In the genomic region with DNA sequence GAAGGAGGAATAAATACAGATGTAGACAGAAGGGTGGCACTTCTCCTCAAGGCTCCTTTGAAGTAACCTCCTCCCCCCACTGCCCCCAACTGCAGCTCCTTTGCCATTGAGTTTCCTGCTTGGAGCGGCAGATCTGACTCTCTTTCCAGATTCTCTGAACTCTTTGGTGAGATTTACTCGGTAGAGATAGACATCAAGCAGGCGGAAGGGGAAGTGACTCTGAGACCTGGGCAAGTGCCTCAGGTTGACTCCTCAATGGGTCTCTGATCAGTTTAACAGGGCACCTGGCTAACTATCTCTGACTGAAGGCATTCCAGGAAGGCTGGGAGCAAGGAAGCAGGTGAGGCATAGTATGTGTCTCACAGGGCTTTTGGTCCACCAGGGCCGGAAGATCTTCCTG, we compare ENCODE assay signal across 21 mouse cellular contexts.
A peak's percentile ranks its signal among the peaks of the same experiment; 100 is the strongest.
DNase-seq lines count a peak whose midpoint lies in the region; TF ChIP-seq lines count a peak whose summit lies in the region.
"Had no signal": no experiment of that assay in that cellular context is flagged by ENCODE, and none has a peak within 500 bp of the region (broad histone marks: within the 10 kb centered on the region; RNA-seq: fewer than 3 reads in every experiment).

No protein-coding gene starts in this region.

- 52% methylated on average over 4 of the region's 4 CpGs for WGBS in macrophage (ENCODE audit: missing documents)

- intact Hi-C loops in gastrocnemius, adult 2 months (cut with DNase I) = no loop called here

- no peak overlapping the region for H3K27ac ChIP-seq in gastrocnemius, adult 2 months
- peak overlapping the region; percentile 8 for H3K27ac ChIP-seq in macrophage
- H3K27ac ChIP-seq: forebrain, embryonic 10.5 days; hindbrain, embryonic 13.5 days; limb, embryonic 13.5 days; liver, embryonic 13.5 days had no signal

- no peaks in the 10 kb centered on the region for H3K36me3 ChIP-seq in macrophage (ENCODE audit: inconsistent target)
- H3K36me3 ChIP-seq: forebrain, embryonic 10.5 days; hindbrain, embryonic 13.5 days; limb, embryonic 13.5 days; liver, embryonic 13.5 days had no signal

- TF ChIP-seq CTCF in gastrocnemius, adult 2 months (IDR thresholded peaks at IDR 0.05) = no peak

- DNase-seq in gastrocnemius, adult 2 months = peak; percentile 5
- no peak for DNase-seq in gastrocnemius, postnatal 4 days (ENCODE audit: low spot score in 2 of 2)
- DNase-seq in thymus, postnatal 25 days = peak; percentile 57
- no peak for DNase-seq in thymus, postnatal 4 days
- DNase-seq in Muller cell, postnatal 12 days (ENCODE audit: inconsistent ontology term) = no peak
- DNase-seq in cerebellum, adult 18-20 months = no peak
- DNase-seq: adrenal gland, adult 2 months; cerebellum, adult 2 months; cerebellum, postnatal 36 days; forebrain, postnatal 0 days; gastrocnemius, postnatal 25 days; kidney, adult 18-20 months; layer of hippocampus, adult 9-11 months; liver, embryonic 13.5 days; lung, adult 2 months; right cerebral cortex, adult 18-20 months; right cerebral cortex, postnatal 4 days had no signal

- no peaks in the 10 kb centered on the region for H3K79me2 ChIP-seq in macrophage (ENCODE audit: inconsistent target)

- H3K4me3 ChIP-seq in gastrocnemius, adult 2 months = no peak overlapping the region
- no peak overlapping the region for H3K4me3 ChIP-seq in macrophage (ENCODE audit: inconsistent target)
- H3K4me3 ChIP-seq: forebrain, embryonic 10.5 days; hindbrain, embryonic 13.5 days; limb, embryonic 13.5 days; liver, embryonic 13.5 days had no signal

Comparison
In these comparisons a context has a peak if more than half of its experiments do, and no peak if none do; other contexts are left out.
1. DNase-seq: peak in gastrocnemius, adult 2 months (single experiment) and thymus, postnatal 25 days (single experiment); none in gastrocnemius, postnatal 4 days (0 of 2), thymus, postnatal 4 days (single experiment), Muller cell, postnatal 12 days (single experiment) and cerebellum, adult 18-20 months (0 of 2).